Mouse (Mus musculus): ENCODE data around the gene A530032D15Rik.
"Not testable (repeated sequence)": the region's sequence is repeated elsewhere in the genome, so short reads cannot be mapped to it uniquely, and the experiment has no call there.

The A530032D15Rik gene

GRCm38 (mm10) chr1:85035801-85036200 is 73.9 kb downstream of the A530032D15Rik start:
- not testable (repeated sequence) for DNase-seq (ENCODE audit: low read depth)

DNA sequence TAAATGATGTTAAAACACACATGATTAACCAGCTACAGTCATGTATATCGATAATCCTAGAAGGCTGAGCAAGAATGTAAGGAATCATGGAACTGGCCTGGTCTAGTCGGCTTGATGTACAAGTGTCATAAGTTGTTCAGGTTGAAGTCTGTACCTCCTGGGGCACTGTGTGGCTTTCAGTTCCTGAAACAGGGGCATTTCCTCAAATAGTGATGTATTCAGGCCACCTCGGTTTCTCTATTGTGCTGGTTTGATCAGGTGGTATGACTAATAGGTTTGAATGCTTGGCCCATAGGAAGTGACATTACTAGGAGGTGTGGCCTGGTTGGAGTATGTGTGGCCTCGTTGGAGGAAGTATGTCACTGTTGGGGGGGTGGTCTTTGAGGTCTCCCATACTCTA is 75.3 kb downstream of the A530032D15Rik start:
- not testable (repeated sequence) for DNase-seq (ENCODE audit: low read depth)

DNA sequence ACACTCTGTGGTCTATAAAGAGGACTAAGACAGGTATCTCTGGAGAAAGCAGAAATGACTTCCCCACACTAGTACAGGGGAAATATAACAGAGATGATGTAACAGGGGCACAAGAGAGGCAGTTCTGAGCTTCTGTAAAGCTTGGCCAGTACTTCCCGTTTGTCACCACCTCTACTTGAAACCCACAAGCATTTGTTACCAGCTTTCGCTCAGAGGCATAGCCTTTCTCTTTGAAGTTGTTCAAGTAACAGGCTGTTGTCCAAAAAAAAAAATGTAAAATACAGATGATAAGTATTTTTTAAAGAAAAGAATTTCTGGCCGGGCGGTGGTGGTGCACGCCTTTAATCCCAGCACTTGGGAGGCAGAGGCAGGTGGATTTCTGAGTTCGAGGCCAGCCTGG is 76.0 kb downstream of the A530032D15Rik start:
- not testable (repeated sequence) for DNase-seq (ENCODE audit: low read depth)

Measured in naive thymus-derived CD4-positive, alpha-beta T cell, adult 2 months (primary cell).